Comparison of ENCODE assay signal across 9 mouse cellular contexts in genomic region chr13:37477342-37477741, GRCm38 (mm10).
DNase-seq lines count a peak whose midpoint lies in the region; ATAC-seq and TF ChIP-seq lines count a peak whose summit lies in the region.
"Had no signal": no experiment of that assay in that cellular context is flagged by ENCODE, and none has a peak within 500 bp of the region (broad histone marks: within the 10 kb centered on the region; RNA-seq: fewer than 3 reads in every experiment).

No protein-coding gene starts in this region.

- no peak for TF ChIP-seq CTCF in kidney, postnatal 0 days (IDR thresholded peaks at IDR 0.05; ENCODE audit: low read depth)
- TF ChIP-seq CTCF in intestine, postnatal 0 days (IDR thresholded peaks at IDR 0.05; ENCODE audit: low read depth): no peak

- ATAC-seq in kidney, postnatal 0 days (replicated peaks; ENCODE audit: low FRiP score, low read depth): no peak
- ATAC-seq in intestine, postnatal 0 days: peak; percentile 10; the same call in 1 of the 2 replicates
- no peak for ATAC-seq in frontal cortex, adult (ENCODE audit: low TSS enrichment)
- no peak for ATAC-seq in inflammation-experienced regulatory T-cells, adult 6 months

- no peaks in the 10 kb centered on the region for H3K9me3 ChIP-seq in kidney, postnatal 0 days (replicated peaks; ENCODE audit: low read length)
- H3K9me3 ChIP-seq in forebrain, embryonic 10.5 days: no peaks in the 10 kb centered on the region
- H3K9me3 ChIP-seq in intestine, postnatal 0 days (ENCODE audit: control insufficient read depth): no peaks in the 10 kb centered on the region

- H3K9ac ChIP-seq in kidney, postnatal 0 days (ENCODE audit: low read depth, low read length): no peak overlapping the region
- no peak overlapping the region for H3K9ac ChIP-seq in intestine, postnatal 0 days (ENCODE audit: low read depth, low read length)

- 25% methylated on average over 6 of the region's 6 CpGs for WGBS in kidney, postnatal 0 days
- WGBS in forebrain, embryonic 10.5 days: 19% methylated on average over 6 of the region's 6 CpGs
- 14% methylated on average over 6 of the region's 6 CpGs for WGBS in intestine, postnatal 0 days

- H3K36me3 ChIP-seq in kidney, postnatal 0 days (ENCODE audit: insufficient read depth, low read length): no peaks in the 10 kb centered on the region
- no peaks in the 10 kb centered on the region for H3K36me3 ChIP-seq in forebrain, embryonic 10.5 days (replicated peaks)
- H3K36me3 ChIP-seq in intestine, postnatal 0 days (ENCODE audit: control insufficient read depth, insufficient read depth): no peaks in the 10 kb centered on the region
- no peaks in the 10 kb centered on the region for H3K36me3 ChIP-seq in myocyte (ENCODE audit: control insufficient read depth, insufficient read depth)

- TF ChIP-seq POLR2A in myocyte (IDR thresholded peaks at IDR 0.05; ENCODE audit: insufficient read length, low read depth): no peak

- no peaks in the 10 kb centered on the region for H3K79me2 ChIP-seq in myocyte (ENCODE audit: control insufficient read depth, insufficient read depth)

- no peak overlapping the region for H3ac ChIP-seq in myocyte (ENCODE audit: control insufficient read depth, insufficient read length)

- H3K4me1 ChIP-seq in kidney, postnatal 0 days (replicated peaks; ENCODE audit: insufficient read depth, low read length): peaks cover 17% of the 10 kb centered on the region
- peaks cover 23% of the 10 kb centered on the region for H3K4me1 ChIP-seq in forebrain, embryonic 10.5 days
- H3K4me1 ChIP-seq in intestine, postnatal 0 days (replicated peaks; ENCODE audit: control insufficient read depth, insufficient read depth, low read length): peaks cover 8% of the 10 kb centered on the region; the same call in 1 of the 2 replicates

- no peaks in the 10 kb centered on the region for H3K27me3 ChIP-seq in kidney, postnatal 0 days (ENCODE audit: insufficient read depth, low read length)
- H3K27me3 ChIP-seq in forebrain, embryonic 10.5 days (ENCODE audit: poor library complexity, severe bottlenecking): peaks cover 45% of the 10 kb centered on the region
- H3K27me3 ChIP-seq in intestine, postnatal 0 days (replicated peaks; ENCODE audit: control insufficient read depth, insufficient read depth, low read length): no peaks in the 10 kb centered on the region
- no peaks in the 10 kb centered on the region for H3K27me3 ChIP-seq in myocyte (ENCODE audit: control insufficient read depth, insufficient read depth, insufficient read length)

- H3K4me2 ChIP-seq in kidney, postnatal 0 days (ENCODE audit: low read length): peak overlapping the region; percentile 57
- peak overlapping the region; percentile 60 for H3K4me2 ChIP-seq in intestine, postnatal 0 days (replicated peaks; ENCODE audit: low read depth)
- peak overlapping the region; percentile 24 for H3K4me2 ChIP-seq in myocyte (ENCODE audit: low read depth)

- DNase-seq in kidney, postnatal 0 days (ENCODE audit: low spot score): no peak
- DNase-seq in kidney, adult 11 months: no peak
- DNase-seq in forebrain, embryonic 10.5 days (ENCODE audit: extremely low spot score, low spot score): no peak
- DNase-seq in layer of hippocampus, adult 9-11 months: no peak
- DNase-seq: thymus, adult 18-20 months had no signal

- H3K4me3 ChIP-seq in kidney, postnatal 0 days (replicated peaks; ENCODE audit: low read depth, low read length): peak overlapping the region; percentile 29; the same call in 1 of the 2 replicates
- H3K4me3 ChIP-seq in forebrain, embryonic 10.5 days: peak overlapping the region; percentile 37
- peak overlapping the region; percentile 31; the same call in 1 of the 2 replicates for H3K4me3 ChIP-seq in intestine, postnatal 0 days (ENCODE audit: low read depth, low read length)
- no peak overlapping the region for H3K4me3 ChIP-seq in myocyte

- peak overlapping the region; percentile 69; the same call in 1 of the 2 replicates for H3K27ac ChIP-seq in kidney, postnatal 0 days
- peak overlapping the region; percentile 60 for H3K27ac ChIP-seq in forebrain, embryonic 10.5 days
- peak overlapping the region; percentile 54 for H3K27ac ChIP-seq in intestine, postnatal 0 days (ENCODE audit: low read depth, low read length)

TF ChIP-seq in myocyte, 11 proteins besides CTCF, POLR2A, EP300 and RAD21:
- no peak for TF ChIP-seq POLR2AphosphoS2 (IDR thresholded peaks at IDR 0.05; ENCODE audit: insufficient read length, low read depth)
- TF ChIP-seq REST (IDR thresholded peaks at IDR 0.05; ENCODE audit: insufficient read depth, insufficient read length): no peak
- TF ChIP-seq USF1 (IDR thresholded peaks at IDR 0.05; ENCODE audit: low read depth): no peak
- no peak for TF ChIP-seq CEBPB (IDR thresholded peaks at IDR 0.05; ENCODE audit: insufficient read depth, poor library complexity, severe bottlenecking)
- no peak for TF ChIP-seq SRF (IDR thresholded peaks at IDR 0.05; ENCODE audit: control insufficient read depth, insufficient read length, low read depth)
- no peak for TF ChIP-seq MAX (IDR thresholded peaks at IDR 0.05; ENCODE audit: low read depth)
- TF ChIP-seq MYOD1 (IDR thresholded peaks at IDR 0.05; ENCODE audit: control insufficient read depth in 1 of 3, insufficient read length in 2 of 3, low read depth in 2 of 3): no peak
- TF ChIP-seq TCF12 (IDR thresholded peaks at IDR 0.05; ENCODE audit: insufficient read depth, poor library complexity, severe bottlenecking): no peak
- no peak for TF ChIP-seq E2F4 (IDR thresholded peaks at IDR 0.05; ENCODE audit: insufficient read depth)
- no peak for TF ChIP-seq MYOG (IDR thresholded peaks at IDR 0.05; ENCODE audit: control insufficient read depth in 1 of 3, insufficient read depth in 1 of 3, insufficient read length in 2 of 3, low read depth in 2 of 3)
- no peak for TF ChIP-seq TCF3 (IDR thresholded peaks at IDR 0.05; ENCODE audit: insufficient read length, low read depth)
